Mouse (Mus musculus): ENCODE measurements at regions not wholly inside any gene's neighbourhood (a gene's known extent, or its start where the extent isn't known, plus 50 kb on each side); places are given as distances from the start of the nearest gene placed in this dataset.
A peak's percentile ranks its signal among the peaks of the same experiment; 100 is the strongest.

- no peak for DNase-seq (ENCODE audit: low read depth, low spot score)
Measured at GRCm38 (mm10) chr2:159019921-159020534, 225.4 kb downstream of the Dhx35 start.

- DNase-seq (ENCODE audit: low read depth, low spot score): no peak
Measured at GRCm38 (mm10) chr2:159032147-159032546, 237.5 kb downstream of the Dhx35 start.

GRCm38 (mm10) chr2:159039916-159040315 is 245.3 kb downstream of the Dhx35 start:
- DNase-seq (ENCODE audit: low read depth, low spot score): no peak

- no peak for DNase-seq (ENCODE audit: low read depth, low spot score)
Measured at GRCm38 (mm10) chr2:159053534-159053933, 258.9 kb downstream of the Dhx35 start.

GRCm38 (mm10) chr2:159053936-159054335 is 259.3 kb downstream of the Dhx35 start:
- DNase-seq (ENCODE audit: low read depth, low spot score): no peak

GRCm38 (mm10) chr2:159054451-159054850 is 259.8 kb downstream of the Dhx35 start:
- DNase-seq (ENCODE audit: low read depth, low spot score): no peak

GRCm38 (mm10) chr2:159055780-159056179 is 261.2 kb downstream of the Dhx35 start:
- no peak for DNase-seq (ENCODE audit: low read depth, low spot score)

GRCm38 (mm10) chr2:159056960-159057359 is 262.4 kb downstream of the Dhx35 start:
- DNase-seq (ENCODE audit: low read depth, low spot score): no peak

- DNase-seq (ENCODE audit: low read depth, low spot score): no peak
Measured at GRCm38 (mm10) chr2:159057506-159057905, 262.9 kb downstream of the Dhx35 start.

GRCm38 (mm10) chr2:159062266-159062665 is 267.7 kb downstream of the Dhx35 start:
- no peak for DNase-seq (ENCODE audit: low read depth, low spot score)

- DNase-seq (ENCODE audit: low read depth, low spot score): no peak
Measured at GRCm38 (mm10) chr2:159062666-159063065, 268.1 kb downstream of the Dhx35 start.

GRCm38 (mm10) chr2:159064403-159064970 is 269.9 kb downstream of the Dhx35 start:
- no peak for DNase-seq (ENCODE audit: low read depth, low spot score)

- no peak for DNase-seq (ENCODE audit: low read depth, low spot score)
Measured at GRCm38 (mm10) chr2:159067506-159067905, 272.9 kb downstream of the Dhx35 start.

- DNase-seq (ENCODE audit: low read depth, low spot score): no peak
Measured at GRCm38 (mm10) chr2:159068303-159069020, 273.9 kb downstream of the Dhx35 start.

GRCm38 (mm10) chr2:159069180-159069579 is 274.6 kb downstream of the Dhx35 start:
- DNase-seq (ENCODE audit: low read depth, low spot score): peak; percentile 28

- no peak for DNase-seq (ENCODE audit: low read depth, low spot score)
Measured at GRCm38 (mm10) chr2:159072997-159073690, 278.5 kb downstream of the Dhx35 start.

GRCm38 (mm10) chr2:159079836-159080235 is 285.2 kb downstream of the Dhx35 start:
- no peak for DNase-seq (ENCODE audit: low read depth, low spot score)

GRCm38 (mm10) chr2:159080784-159081544 is 286.4 kb downstream of the Dhx35 start:
- DNase-seq (ENCODE audit: low read depth, low spot score): no peak

- DNase-seq (ENCODE audit: low read depth, low spot score): no peak
Measured at GRCm38 (mm10) chr2:159086836-159087235, 292.2 kb downstream of the Dhx35 start.

GRCm38 (mm10) chr2:159088196-159088595 is 293.6 kb downstream of the Dhx35 start:
- no peak for DNase-seq (ENCODE audit: low read depth, low spot score)

GRCm38 (mm10) chr2:159096667-159097066 is 302.1 kb downstream of the Dhx35 start:
- DNase-seq (ENCODE audit: low read depth, low spot score): no peak

GRCm38 (mm10) chr2:159134042-159134441 is 339.4 kb downstream of the Dhx35 start:
- DNase-seq (ENCODE audit: low read depth, low spot score): no peak
